Mouse (Mus musculus): ENCODE measurements at regions not wholly inside any gene's neighbourhood (a gene's known extent, or its start where the extent isn't known, plus 50 kb on each side); places are given as distances from the start of the nearest gene placed in this dataset.
A peak's percentile ranks its signal among the peaks of the same experiment; 100 is the strongest.

GRCm38 (mm10) chr5:64574386-64574785, 228.8 kb upstream of the Klf3 start:
- no peak overlapping the region for H3K9ac ChIP-seq
- no peaks in the 10 kb centered on the region for H3K36me3 ChIP-seq
- no peaks in the 10 kb centered on the region for H3K9me3 ChIP-seq
- peaks cover 6% of the 10 kb centered on the region for H3K4me1 ChIP-seq (replicated peaks)
- no peak overlapping the region for H3K27ac ChIP-seq (replicated peaks)
- no peak overlapping the region for H3K4me2 ChIP-seq
- WGBS: 91% methylated on average over 10 of the region's 10 CpGs
- H3K4me3 ChIP-seq: no peak overlapping the region
- no peak for ATAC-seq (ENCODE audit: low read depth)
- no peaks in the 10 kb centered on the region for H3K27me3 ChIP-seq

GRCm38 (mm10) chr5:64575896-64576295, 227.3 kb upstream of the Klf3 start:
- H3K4me3 ChIP-seq: no peak overlapping the region
- 54% methylated on average over 6 of the region's 6 CpGs for WGBS

GRCm38 (mm10) chr5:64576426-64577262, 226.5 kb upstream of the Klf3 start:
- no peak for ATAC-seq (ENCODE audit: low read depth)
- Histone ChIP-seq H3K4me2 (no peak overlapping the region), H3K9me3 (no peaks in the 10 kb centered on the region), H3K36me3 (no peaks in the 10 kb centered on the region), H3K27ac (replicated peaks) (no peak overlapping the region), H3K4me3 (no peak overlapping the region), H3K9ac (no peak overlapping the region), H3K4me1 (replicated peaks) (peaks cover 14% of the 10 kb centered on the region), H3K27me3 (no peaks in the 10 kb centered on the region)
- WGBS: 84% methylated on average over 19 of the region's 19 CpGs

More at GRCm38 (mm10) chr5:64575896-64576295, 227.3 kb upstream of the Klf3 start:
- no peaks in the 10 kb centered on the region for H3K36me3 ChIP-seq
- peaks cover 14% of the 10 kb centered on the region for H3K4me1 ChIP-seq (replicated peaks)
- ATAC-seq (ENCODE audit: low read depth): no peak
- no peaks in the 10 kb centered on the region for H3K9me3 ChIP-seq
- H3K4me2 ChIP-seq: no peak overlapping the region
- no peaks in the 10 kb centered on the region for H3K27me3 ChIP-seq
- no peak overlapping the region for H3K27ac ChIP-seq (replicated peaks)
- no peak overlapping the region for H3K9ac ChIP-seq

- no peak overlapping the region for H3K27ac ChIP-seq (replicated peaks)
- 84% methylated on average over 7 of the region's 7 CpGs for WGBS
- no peak overlapping the region for H3K4me3 ChIP-seq
- H3K9me3 ChIP-seq: no peaks in the 10 kb centered on the region
- H3K36me3 ChIP-seq: no peaks in the 10 kb centered on the region
- H3K27me3 ChIP-seq: no peaks in the 10 kb centered on the region
- no peak for ATAC-seq (ENCODE audit: low read depth)
- H3K9ac ChIP-seq: no peak overlapping the region
- H3K4me1 ChIP-seq (replicated peaks): peaks cover 14% of the 10 kb centered on the region
- H3K4me2 ChIP-seq: no peak overlapping the region
Measured at GRCm38 (mm10) chr5:64577424-64577823, 225.8 kb upstream of the Klf3 start.

DNA sequence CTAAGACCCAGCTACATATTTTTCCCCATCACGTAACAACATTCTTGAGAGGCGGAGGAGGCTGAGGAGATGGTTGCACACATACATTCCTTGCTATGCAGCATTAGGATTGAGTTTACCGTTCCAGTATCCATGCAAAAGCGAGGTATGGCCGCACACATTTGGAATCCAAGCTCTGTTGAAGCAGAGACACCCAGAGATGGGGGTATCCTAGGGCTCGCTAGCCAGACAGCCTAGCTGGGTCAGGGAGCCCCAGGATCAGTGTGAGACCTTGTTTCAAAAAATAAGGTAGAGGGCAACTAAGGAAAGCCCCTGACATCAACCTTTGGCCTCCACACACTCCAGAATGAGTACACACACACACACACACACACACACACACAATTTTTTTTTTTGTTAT, 224.7 kb upstream of the Klf3 start:
- no peak overlapping the region for H3K9ac ChIP-seq
- H3K27ac ChIP-seq (replicated peaks): no peak overlapping the region
- no peaks in the 10 kb centered on the region for H3K36me3 ChIP-seq
- H3K4me2 ChIP-seq: no peak overlapping the region
- ATAC-seq (ENCODE audit: low read depth): no peak
- no peak overlapping the region for H3K4me3 ChIP-seq
- WGBS: 91% methylated on average over 6 of the region's 6 CpGs
- 0 out of 2 replicates have a peak, but pooled peaks cover 3% of the 10 kb centered on the region for H3K27me3 ChIP-seq
- no peaks in the 10 kb centered on the region for H3K9me3 ChIP-seq
- peaks cover 14% of the 10 kb centered on the region for H3K4me1 ChIP-seq (replicated peaks)

DNA sequence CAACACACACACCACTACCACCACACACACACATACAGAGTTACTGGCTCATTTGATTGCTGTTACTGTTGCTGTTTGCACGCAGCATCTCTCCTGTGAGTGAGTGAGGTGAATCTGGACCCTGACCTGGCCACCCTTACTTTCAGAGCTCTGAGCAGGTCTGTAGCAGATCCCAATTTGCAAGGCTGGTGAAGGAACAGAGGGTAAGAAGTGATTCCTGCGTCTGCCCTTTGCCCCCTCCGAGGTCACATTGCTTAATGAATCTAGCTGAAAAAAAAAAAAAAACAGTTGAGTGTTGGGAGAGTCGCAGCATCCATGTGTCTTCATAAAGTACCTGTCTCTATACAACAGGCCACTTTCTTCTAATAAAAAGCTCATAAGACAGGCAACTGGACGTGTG, 224.1 kb upstream of the Klf3 start:
- Histone ChIP-seq H3K4me3 (no peak overlapping the region), H3K9me3 (no peaks in the 10 kb centered on the region), H3K4me1 (replicated peaks) (peaks cover 14% of the 10 kb centered on the region), H3K27me3 (0 out of 2 replicates have a peak, but pooled peaks cover 3% of the 10 kb centered on the region), H3K4me2 (no peak overlapping the region), H3K27ac (replicated peaks) (no peak overlapping the region), H3K9ac (no peak overlapping the region), H3K36me3 (no peaks in the 10 kb centered on the region)
- no peak for ATAC-seq (ENCODE audit: low read depth)
- 45% methylated on average over 5 of the region's 5 CpGs for WGBS

DNA sequence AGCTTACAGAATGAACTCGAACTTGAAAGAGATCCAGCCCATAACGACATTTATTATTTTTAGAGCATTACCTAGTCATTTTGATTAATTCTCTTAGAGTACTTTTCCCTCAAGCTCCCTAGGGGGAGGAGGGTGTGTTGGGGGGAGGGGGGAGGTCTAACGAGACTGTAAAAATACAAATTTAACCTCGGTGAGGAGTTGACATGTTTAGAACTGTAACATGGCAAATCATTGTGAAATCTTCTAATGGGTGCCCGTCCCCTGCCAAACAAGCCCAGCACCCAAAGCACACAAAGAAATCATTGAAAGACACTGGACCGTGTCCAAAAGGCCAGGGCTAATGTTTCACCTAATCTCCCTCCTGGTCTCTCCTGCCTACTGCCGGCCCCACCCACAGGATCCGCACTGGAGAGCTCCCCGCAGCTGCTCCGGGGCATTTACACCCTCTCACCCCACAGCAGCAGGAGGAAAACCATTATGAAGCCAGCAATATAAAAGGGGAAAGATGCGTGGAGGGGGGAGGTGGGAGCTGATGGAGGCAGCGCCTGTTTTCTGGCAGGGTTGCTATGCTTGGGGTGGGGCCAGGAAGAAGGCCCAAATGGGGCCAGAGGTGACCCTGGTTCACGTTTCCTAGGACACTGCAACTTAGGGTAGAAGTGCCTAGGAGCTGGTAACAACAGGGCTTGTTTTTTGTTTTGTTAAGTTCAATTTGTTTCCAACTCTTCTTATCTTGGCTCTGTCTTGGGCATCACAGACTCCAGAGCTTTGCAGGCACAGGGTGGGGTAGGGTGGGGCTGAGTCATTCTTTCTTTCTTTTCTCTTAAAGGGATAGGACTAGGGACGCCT, 223.5 kb upstream of the Klf3 start:
- H3K9me3 ChIP-seq: no peaks in the 10 kb centered on the region
- 0 out of 2 replicates have a peak, but pooled peaks cover 3% of the 10 kb centered on the region for H3K27me3 ChIP-seq
- no peak overlapping the region for H3K9ac ChIP-seq
- H3K27ac ChIP-seq (replicated peaks): peak overlapping the region; percentile 43
- WGBS: 6% methylated on average over 14 of the region's 14 CpGs
- H3K4me3 ChIP-seq: no peak overlapping the region
- no peaks in the 10 kb centered on the region for H3K36me3 ChIP-seq
- ATAC-seq (ENCODE audit: low read depth): peak; percentile 85
- peaks cover 14% of the 10 kb centered on the region for H3K4me1 ChIP-seq (replicated peaks)
- peak overlapping the region; percentile 40 for H3K4me2 ChIP-seq

- 62% methylated on average over 3 of the region's 3 CpGs for WGBS
- Histone ChIP-seq H3K4me3 (no peak overlapping the region), H3K9ac (no peak overlapping the region), H3K36me3 (no peaks in the 10 kb centered on the region), H3K4me2 (no peak overlapping the region), H3K4me1 (replicated peaks) (peaks cover 18% of the 10 kb centered on the region), H3K9me3 (no peaks in the 10 kb centered on the region), H3K27me3 (0 out of 2 replicates have a peak, but pooled peaks cover 3% of the 10 kb centered on the region), H3K27ac (replicated peaks) (peak overlapping the region; percentile 43; the same call in 1 of the 2 replicates)
- ATAC-seq (ENCODE audit: low read depth): no peak
Measured at GRCm38 (mm10) chr5:64580340-64580723, 222.9 kb upstream of the Klf3 start.

- no peak overlapping the region for H3K27ac ChIP-seq (replicated peaks)
- WGBS: 89% methylated on average over 6 of the region's 6 CpGs
- ATAC-seq (ENCODE audit: low read depth): no peak
- 0 out of 2 replicates have a peak, but pooled peaks cover 3% of the 10 kb centered on the region for H3K27me3 ChIP-seq
- H3K4me2 ChIP-seq: no peak overlapping the region
- H3K9ac ChIP-seq: no peak overlapping the region
- no peaks in the 10 kb centered on the region for H3K36me3 ChIP-seq
- peaks cover 22% of the 10 kb centered on the region for H3K4me1 ChIP-seq (replicated peaks)
- H3K9me3 ChIP-seq: no peaks in the 10 kb centered on the region
- H3K4me3 ChIP-seq: no peak overlapping the region
Measured at GRCm38 (mm10) chr5:64580786-64581445, 222.3 kb upstream of the Klf3 start.

GRCm38 (mm10) chr5:64581461-64581860, 221.7 kb upstream of the Klf3 start:
- ATAC-seq (ENCODE audit: low read depth): no peak
- H3K9me3 ChIP-seq: no peaks in the 10 kb centered on the region
- H3K4me2 ChIP-seq: no peak overlapping the region
- no peak overlapping the region for H3K27ac ChIP-seq (replicated peaks)
- H3K9ac ChIP-seq: no peak overlapping the region
- H3K36me3 ChIP-seq: no peaks in the 10 kb centered on the region
- H3K27me3 ChIP-seq: 0 out of 2 replicates have a peak, but pooled peaks cover 3% of the 10 kb centered on the region
- WGBS: 83% methylated on average over 8 of the region's 8 CpGs
- no peak overlapping the region for H3K4me3 ChIP-seq
- peaks cover 22% of the 10 kb centered on the region for H3K4me1 ChIP-seq (replicated peaks)

DNA sequence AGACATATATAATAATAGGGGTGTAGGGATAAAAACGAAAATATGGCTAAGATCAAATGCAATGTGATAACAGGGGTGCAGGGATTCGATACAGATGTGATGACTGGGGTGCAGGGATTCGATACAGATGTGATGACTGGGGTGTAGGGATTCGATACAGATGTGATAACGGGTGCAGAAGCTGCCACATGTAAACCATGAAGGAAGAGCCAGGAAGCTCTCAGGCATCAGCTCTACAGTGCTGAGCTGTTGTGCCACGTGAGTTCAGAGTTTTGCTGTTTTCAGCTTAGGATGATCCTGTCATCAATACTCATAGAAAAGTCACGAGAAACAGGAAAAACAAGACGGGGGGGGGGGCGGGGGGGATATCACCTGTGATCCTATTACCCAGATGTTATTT, 221.2 kb upstream of the Klf3 start:
- 0 out of 2 replicates have a peak, but pooled peaks cover 3% of the 10 kb centered on the region for H3K9me3 ChIP-seq
- no peak for ATAC-seq (ENCODE audit: low read depth)
- no peaks in the 10 kb centered on the region for H3K36me3 ChIP-seq
- no peak overlapping the region for H3K9ac ChIP-seq
- 84% methylated on average over 9 of the region's 9 CpGs for WGBS
- peaks cover 22% of the 10 kb centered on the region for H3K4me1 ChIP-seq (replicated peaks)
- H3K4me3 ChIP-seq: no peak overlapping the region
- no peak overlapping the region for H3K27ac ChIP-seq (replicated peaks)
- H3K27me3 ChIP-seq: 0 out of 2 replicates have a peak, but pooled peaks cover 3% of the 10 kb centered on the region
- no peak overlapping the region for H3K4me2 ChIP-seq

Measured in neural tube, embryonic 13.5 days (tissue).